Mouse (Mus musculus): ENCODE measurements at regions not wholly inside any gene's neighbourhood (a gene's known extent, or its start where the extent isn't known, plus 50 kb on each side); places are given as distances from the start of the nearest gene placed in this dataset.

GRCm38 (mm10) chr14:47885326-47885725 is 235.3 kb upstream of the Peli2 start:
- Histone ChIP-seq H3K36me3 (replicated peaks; ENCODE audit: low read length) (no peaks in the 10 kb centered on the region), H3K4me1 (no peaks in the 10 kb centered on the region), H3K9me3 (no peaks in the 10 kb centered on the region), H3K27me3 (replicated peaks) (no peaks in the 10 kb centered on the region), H3K4me3 (replicated peaks) (no peak overlapping the region)
- TF ChIP-seq FLI1 (IDR thresholded peaks at IDR 0.05; ENCODE audit: low read length) (no peak), GATA1 (IDR thresholded peaks at IDR 0.05; ENCODE audit: borderline replicate concordance, low read length) (no peak)

- TF ChIP-seq FLI1 (IDR thresholded peaks at IDR 0.05; ENCODE audit: low read length), result no peak
- TF ChIP-seq GATA1 (IDR thresholded peaks at IDR 0.05; ENCODE audit: borderline replicate concordance, low read length), result no peak
Observed at GRCm38 (mm10) chr14:47890251-47891198, 230.1 kb upstream of the Peli2 start.

GRCm38 (mm10) chr14:47896581-47896980 is 224.0 kb upstream of the Peli2 start:
- no peaks in the 10 kb centered on the region for H3K36me3 ChIP-seq (replicated peaks; ENCODE audit: low read length)
- TF ChIP-seq GATA1 (IDR thresholded peaks at IDR 0.05; ENCODE audit: borderline replicate concordance, low read length), result no peak
- TF ChIP-seq FLI1 (IDR thresholded peaks at IDR 0.05; ENCODE audit: low read length), result no peak
- no peaks in the 10 kb centered on the region for H3K9me3 ChIP-seq
- no peaks in the 10 kb centered on the region for H3K4me1 ChIP-seq
- no peak overlapping the region for H3K4me3 ChIP-seq (replicated peaks)
- H3K27me3 ChIP-seq (replicated peaks), result no peaks in the 10 kb centered on the region

More at GRCm38 (mm10) chr14:47890251-47891198, 230.1 kb upstream of the Peli2 start:
- Histone ChIP-seq H3K27me3 (replicated peaks) (no peaks in the 10 kb centered on the region), H3K4me3 (replicated peaks) (no peak overlapping the region), H3K36me3 (replicated peaks; ENCODE audit: low read length) (no peaks in the 10 kb centered on the region), H3K4me1 (no peaks in the 10 kb centered on the region), H3K9me3 (no peaks in the 10 kb centered on the region)

- TF ChIP-seq GATA1 (IDR thresholded peaks at IDR 0.05; ENCODE audit: borderline replicate concordance, low read length), result no peak
- no peak for TF ChIP-seq FLI1 (IDR thresholded peaks at IDR 0.05; ENCODE audit: low read length)
- no peak overlapping the region for H3K4me3 ChIP-seq (replicated peaks)
- no peaks in the 10 kb centered on the region for H3K27me3 ChIP-seq (replicated peaks)
- H3K9me3 ChIP-seq, result no peaks in the 10 kb centered on the region
- no peaks in the 10 kb centered on the region for H3K36me3 ChIP-seq (replicated peaks; ENCODE audit: low read length)
- no peaks in the 10 kb centered on the region for H3K4me1 ChIP-seq
Observed at GRCm38 (mm10) chr14:47897907-47898530, 222.6 kb upstream of the Peli2 start.

GRCm38 (mm10) chr14:47898605-47899004 is 222.0 kb upstream of the Peli2 start:
- Histone ChIP-seq H3K9me3 (no peaks in the 10 kb centered on the region), H3K4me1 (no peaks in the 10 kb centered on the region), H3K27me3 (replicated peaks) (no peaks in the 10 kb centered on the region), H3K4me3 (replicated peaks) (no peak overlapping the region), H3K36me3 (replicated peaks; ENCODE audit: low read length) (no peaks in the 10 kb centered on the region)
- TF ChIP-seq GATA1 (IDR thresholded peaks at IDR 0.05; ENCODE audit: borderline replicate concordance, low read length) (no peak), FLI1 (IDR thresholded peaks at IDR 0.05; ENCODE audit: low read length) (no peak)

GRCm38 (mm10) chr14:47905334-47905733 is 215.3 kb upstream of the Peli2 start:
- Histone ChIP-seq H3K36me3 (replicated peaks; ENCODE audit: low read length) (no peaks in the 10 kb centered on the region), H3K27me3 (replicated peaks) (no peaks in the 10 kb centered on the region), H3K4me1 (no peaks in the 10 kb centered on the region), H3K9me3 (no peaks in the 10 kb centered on the region), H3K4me3 (replicated peaks) (no peak overlapping the region)
- TF ChIP-seq GATA1 (IDR thresholded peaks at IDR 0.05; ENCODE audit: borderline replicate concordance, low read length) (no peak), FLI1 (IDR thresholded peaks at IDR 0.05; ENCODE audit: low read length) (no peak)

GRCm38 (mm10) chr14:47909129-47909528 is 211.5 kb upstream of the Peli2 start:
- TF ChIP-seq FLI1 (IDR thresholded peaks at IDR 0.05; ENCODE audit: low read length) (no peak), GATA1 (IDR thresholded peaks at IDR 0.05; ENCODE audit: borderline replicate concordance, low read length) (no peak)
- Histone ChIP-seq H3K4me1 (no peaks in the 10 kb centered on the region), H3K36me3 (replicated peaks; ENCODE audit: low read length) (no peaks in the 10 kb centered on the region), H3K9me3 (no peaks in the 10 kb centered on the region), H3K27me3 (replicated peaks) (no peaks in the 10 kb centered on the region), H3K4me3 (replicated peaks) (no peak overlapping the region)

GRCm38 (mm10) chr14:47910741-47911295 is 209.8 kb upstream of the Peli2 start:
- no peak for TF ChIP-seq GATA1 (IDR thresholded peaks at IDR 0.05; ENCODE audit: borderline replicate concordance, low read length)
- no peak for TF ChIP-seq FLI1 (IDR thresholded peaks at IDR 0.05; ENCODE audit: low read length)
- Histone ChIP-seq H3K36me3 (replicated peaks; ENCODE audit: low read length) (no peaks in the 10 kb centered on the region), H3K27me3 (replicated peaks) (no peaks in the 10 kb centered on the region), H3K4me3 (replicated peaks) (no peak overlapping the region), H3K4me1 (no peaks in the 10 kb centered on the region), H3K9me3 (no peaks in the 10 kb centered on the region)

- Histone ChIP-seq H3K27me3 (replicated peaks) (no peaks in the 10 kb centered on the region), H3K9me3 (no peaks in the 10 kb centered on the region), H3K4me1 (no peaks in the 10 kb centered on the region), H3K4me3 (replicated peaks) (no peak overlapping the region), H3K36me3 (replicated peaks; ENCODE audit: low read length) (no peaks in the 10 kb centered on the region)
- TF ChIP-seq GATA1 (IDR thresholded peaks at IDR 0.05; ENCODE audit: borderline replicate concordance, low read length) (no peak), FLI1 (IDR thresholded peaks at IDR 0.05; ENCODE audit: low read length) (no peak)
Observed at GRCm38 (mm10) chr14:47911546-47912545, 208.8 kb upstream of the Peli2 start.
